Mouse (Mus musculus) embryonic stem cell, embryonic (primary cell): ENCODE results near the gene Ccr5.
"Not testable (repeated sequence)": the region's sequence is repeated elsewhere in the genome, so short reads cannot be mapped to it uniquely, and the experiment has no call there.

Source experiments
- CTCF ChIA-PET, 4 experiments: fragments of 300-600 bp in 2 of 4; fragments of 350-600 bp in 2 of 4; sonication (Branson Sonifier 250); formaldehyde crosslinking; loops; one replicate each; lab custom pipeline; 2022; ENCODE audit warnings: inconsistent platforms in 2 of 4; lab: Charles Lee
- POLR2A ChIA-PET, 4 experiments: fragments of 300-600 bp in 2 of 4; fragments of 350-600 bp in 2 of 4; sonication (Branson Sonifier 250); formaldehyde crosslinking; loops; one replicate each; lab custom pipeline; 2022; ENCODE audit warnings: antibody characterized with exemption in 4 of 4, inconsistent platforms in 1 of 4; lab: Charles Lee

Gene Ccr5

DNA sequence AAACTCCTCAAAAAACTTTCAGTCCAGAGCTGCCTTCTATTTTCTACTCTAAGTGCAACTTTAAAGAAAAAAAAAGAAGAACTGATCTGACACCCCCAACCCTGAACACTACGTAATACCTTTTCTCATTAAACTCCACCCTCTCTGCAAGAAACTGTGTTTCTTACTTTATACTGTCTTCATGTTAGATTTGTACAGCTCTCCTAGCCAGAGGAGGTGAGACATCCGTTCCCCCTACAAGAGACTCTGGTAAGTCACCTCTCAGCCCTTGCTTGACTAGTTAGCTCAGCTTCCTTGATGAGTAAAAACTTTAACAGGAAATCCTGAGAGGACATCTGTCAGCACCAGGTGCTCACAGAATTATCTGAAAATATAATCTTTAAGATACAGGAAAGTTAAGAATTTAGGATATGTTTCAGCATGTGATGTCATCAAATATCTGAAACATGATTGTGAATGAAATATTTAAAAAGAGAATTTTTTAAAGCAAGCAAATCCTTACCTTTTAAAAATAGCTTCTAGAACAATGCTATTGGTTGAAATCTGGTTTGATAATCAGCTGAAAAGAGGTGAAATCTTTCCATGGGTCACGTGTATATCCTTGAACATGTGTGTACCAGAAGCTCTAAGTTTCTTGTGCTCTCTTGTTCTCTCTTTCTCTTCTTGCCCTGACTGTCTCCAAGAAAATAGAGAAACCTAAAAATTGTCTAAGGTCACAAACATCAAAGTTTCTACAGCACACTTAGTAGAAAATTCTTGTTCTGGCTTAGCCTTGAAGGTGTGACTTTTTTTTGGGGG, at the start of gene Ccr5:
Ccr5 (plus strand) TSS at position 157 of the 798 bp plus-strand sequence.
- ChIA-PET POLR2A (no interaction called here), CTCF (no interaction called here)

DNA sequence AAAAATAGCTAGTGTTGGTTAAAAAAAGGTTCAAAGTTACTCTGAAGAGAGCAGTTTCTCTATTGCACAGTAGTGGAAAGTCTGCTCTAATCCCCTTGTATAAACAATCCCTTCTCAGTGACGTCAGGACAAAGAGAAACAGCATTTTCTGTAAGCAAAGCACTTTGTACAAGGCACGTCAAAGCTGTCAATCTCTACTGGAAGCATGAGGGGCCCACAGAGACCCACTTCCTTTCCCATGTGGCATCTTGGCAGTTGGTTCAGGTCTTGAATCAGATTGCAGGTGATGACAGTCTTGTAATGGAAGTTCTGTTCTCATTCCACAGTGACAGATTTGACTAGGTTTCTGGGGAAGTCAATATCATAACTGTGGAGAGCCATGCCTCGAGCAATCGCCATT, 41.5 kb upstream of the Ccr5 start:
- ChIA-PET CTCF (no interaction called here), POLR2A (interaction anchor here in 1 of 4 experiments (1.2 kb wide), 2 partner anchors 11 to 49 kb away, joined by 3 read pairs; no protein-coding TSS in a partner anchor)

DNA sequence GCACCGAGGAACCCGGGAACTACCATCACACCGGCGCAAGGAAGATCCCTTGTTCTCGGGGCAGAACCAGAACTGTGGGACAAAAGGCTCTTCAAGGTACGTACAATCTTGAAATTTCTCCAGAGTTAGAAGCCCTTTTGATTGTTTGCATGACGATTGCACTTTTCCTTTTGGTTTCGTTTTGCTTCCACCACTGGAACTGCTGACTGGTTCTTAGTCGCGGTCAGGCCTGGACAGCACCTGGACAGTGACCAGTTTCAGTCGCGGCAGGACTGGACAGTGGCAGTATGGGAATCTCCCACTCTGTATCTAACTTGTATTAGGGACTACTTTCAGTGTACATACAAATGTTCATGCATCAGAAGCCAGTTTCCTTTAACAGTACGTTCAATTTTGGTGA, 40.9 kb upstream of the Ccr5 start:
- CTCF ChIA-PET = not testable (repeated sequence)
- POLR2A ChIA-PET = interaction anchor here in 1 of 4 experiments (1.2 kb wide), 1 partner anchor 11 kb away, joined by 3 read pairs; no protein-coding TSS in a partner anchor

DNA sequence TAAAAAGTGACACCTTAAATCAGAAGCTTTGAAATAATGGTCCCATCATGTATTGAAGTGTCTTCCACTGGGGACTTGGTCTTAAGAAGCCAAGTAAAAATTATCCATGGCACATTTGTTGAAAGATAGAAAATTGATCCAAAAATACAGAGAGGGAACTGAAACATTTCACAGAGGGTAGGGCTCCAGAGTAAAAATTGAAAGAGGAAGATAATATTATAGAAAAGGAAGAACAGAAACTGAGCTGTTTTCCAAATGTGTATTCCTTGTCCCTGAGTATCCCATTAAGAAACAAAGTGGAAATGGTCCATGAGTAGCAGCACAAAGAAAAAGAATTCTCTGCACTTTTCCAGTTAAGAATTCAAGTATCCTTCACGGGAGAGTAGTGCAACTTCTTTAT, 30.9 kb upstream of the Ccr5 start:
- POLR2A ChIA-PET = interaction anchor here in 1 of 4 experiments (0.7 kb wide), 1 partner anchor 863 kb away, joined by 3 read pairs; no protein-coding TSS in a partner anchor
- CTCF ChIA-PET = no interaction called here

DNA sequence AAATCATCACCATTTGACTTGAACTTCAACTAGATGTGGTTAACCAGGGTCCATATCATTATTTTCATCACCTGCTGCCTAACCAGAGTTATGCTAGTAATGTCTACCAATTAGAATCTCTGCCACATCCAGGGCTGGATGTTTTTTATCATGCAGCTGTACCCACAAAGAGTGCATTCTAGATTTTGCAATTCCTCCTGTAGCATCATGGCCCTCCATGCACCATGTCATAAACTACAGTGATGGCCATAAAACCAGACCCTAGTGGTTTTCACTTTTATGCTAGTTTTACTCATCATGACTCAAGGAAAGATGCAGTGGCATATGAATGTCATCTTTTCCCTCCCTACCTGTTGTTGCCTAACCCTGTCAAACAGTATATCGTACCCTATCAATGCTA, 22.2 kb upstream of the Ccr5 start:
- ChIA-PET CTCF (no interaction called here), POLR2A (no interaction called here)

DNA sequence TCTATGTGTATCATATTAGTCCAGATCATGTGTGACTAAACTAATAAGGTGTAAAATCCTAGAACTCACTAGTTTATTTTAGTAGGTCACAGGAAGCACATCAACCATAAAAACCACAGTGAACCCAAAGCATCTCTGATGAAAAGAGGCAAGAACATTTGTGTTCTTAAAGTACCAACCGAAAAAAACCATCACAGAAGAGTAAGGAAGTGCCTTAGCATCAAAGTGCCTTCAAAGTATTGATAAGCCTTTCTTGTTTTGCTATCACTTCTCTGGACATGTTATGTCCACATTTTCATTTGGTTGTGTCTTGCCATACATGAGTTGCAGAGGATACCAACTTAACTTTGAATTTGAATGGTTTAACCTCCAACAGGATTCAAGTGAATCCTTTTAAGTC, 21.0 kb upstream of the Ccr5 start:
- ChIA-PET CTCF (no interaction called here), POLR2A (no interaction called here)

DNA sequence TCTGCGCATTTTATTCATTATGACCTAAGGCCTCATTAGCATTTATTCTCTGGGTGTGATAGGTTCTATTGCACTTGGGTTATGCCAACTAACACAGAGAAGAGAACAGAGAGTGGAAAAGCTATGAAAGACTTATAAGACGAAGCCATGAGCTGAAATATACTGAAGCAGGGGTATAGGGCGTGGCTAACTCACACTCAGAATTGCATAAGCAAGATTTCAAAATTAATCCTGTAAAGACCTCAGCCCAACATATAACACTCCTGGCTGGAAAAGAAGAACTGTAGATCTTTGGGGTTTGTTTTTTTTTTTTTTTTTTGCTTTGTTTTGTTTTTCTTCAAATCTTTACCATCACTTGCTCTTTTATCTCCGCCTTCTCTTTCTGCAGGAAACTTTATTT, 19.6 kb upstream of the Ccr5 start, which contains the start of gene Ccr2:
Ccr2 (plus strand) TSS at position 228 of the 400 bp plus-strand sequence.
- POLR2A ChIA-PET = no interaction called here
- CTCF ChIA-PET = no interaction called here

DNA sequence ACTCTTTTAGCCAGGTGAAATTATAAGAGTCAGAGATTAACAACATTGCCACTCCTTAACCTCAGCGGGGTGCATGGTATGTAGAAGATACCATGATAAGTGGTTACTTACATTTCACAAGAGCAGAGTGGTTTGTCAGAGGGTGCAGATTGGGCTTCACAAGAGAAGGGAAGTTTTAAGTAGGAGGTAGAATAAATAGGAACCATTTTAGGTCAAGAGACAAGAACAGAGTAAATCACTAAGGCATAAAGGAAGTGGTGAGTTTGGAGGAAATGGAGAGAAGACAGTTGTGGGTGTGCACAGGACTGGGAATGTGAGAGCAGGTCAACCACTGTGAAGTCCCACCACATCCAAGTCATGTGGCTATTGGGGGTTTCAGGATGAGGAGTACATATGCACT, 18.1 kb upstream of the Ccr5 start:
- ChIA-PET POLR2A (interaction anchor here in 1 of 4 experiments (0.9 kb wide), 1 partner anchor 251 kb away, joined by 3 read pairs; the partner anchor contains the start of gene Fyco1), CTCF (interaction anchor here in 1 of 4 experiments (0.7 kb wide), 1 partner anchor 15 kb away, joined by 3 read pairs; no protein-coding TSS in a partner anchor)

DNA sequence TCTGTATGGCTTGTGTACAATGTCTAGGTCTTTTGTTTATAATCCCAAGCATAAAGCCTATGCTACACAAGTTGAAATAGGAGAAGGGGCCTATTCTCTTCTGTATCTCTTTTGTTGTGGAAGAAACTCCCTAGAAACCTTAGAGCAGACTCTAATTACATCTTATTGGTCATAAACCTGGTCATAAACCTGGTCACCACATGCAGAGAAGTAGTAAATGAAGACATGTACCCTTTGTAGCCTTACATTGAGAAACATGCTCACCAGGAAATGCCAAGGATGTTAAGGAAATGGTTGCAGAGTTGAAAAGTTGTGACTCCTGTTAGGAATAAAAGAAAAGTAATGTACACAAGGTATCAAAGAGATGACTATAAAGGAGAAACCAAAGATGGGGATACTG, 16.1 kb upstream of the Ccr5 start:
- ChIA-PET CTCF (no interaction called here), POLR2A (no interaction called here)

DNA sequence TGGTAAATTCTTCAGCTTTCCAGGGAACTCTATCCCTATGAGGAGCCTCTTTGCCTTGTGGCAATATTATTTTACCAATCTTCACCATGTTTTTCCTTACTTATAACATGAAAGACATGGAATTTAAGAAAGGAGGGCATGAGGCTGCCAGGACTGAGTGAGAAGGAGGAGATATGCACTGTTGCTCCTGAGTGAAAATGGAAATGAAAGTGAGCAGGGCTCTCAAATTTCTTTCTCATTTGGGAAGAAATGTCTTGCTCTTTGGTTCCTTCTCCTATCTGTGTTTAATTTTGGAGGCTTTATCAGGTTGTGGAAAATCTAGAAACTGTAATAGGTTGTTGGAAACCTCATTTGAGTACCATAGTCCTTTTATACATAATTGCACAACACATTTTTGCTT, 14.1 kb upstream of the Ccr5 start:
- POLR2A ChIA-PET = no interaction called here
- CTCF ChIA-PET = no interaction called here

DNA sequence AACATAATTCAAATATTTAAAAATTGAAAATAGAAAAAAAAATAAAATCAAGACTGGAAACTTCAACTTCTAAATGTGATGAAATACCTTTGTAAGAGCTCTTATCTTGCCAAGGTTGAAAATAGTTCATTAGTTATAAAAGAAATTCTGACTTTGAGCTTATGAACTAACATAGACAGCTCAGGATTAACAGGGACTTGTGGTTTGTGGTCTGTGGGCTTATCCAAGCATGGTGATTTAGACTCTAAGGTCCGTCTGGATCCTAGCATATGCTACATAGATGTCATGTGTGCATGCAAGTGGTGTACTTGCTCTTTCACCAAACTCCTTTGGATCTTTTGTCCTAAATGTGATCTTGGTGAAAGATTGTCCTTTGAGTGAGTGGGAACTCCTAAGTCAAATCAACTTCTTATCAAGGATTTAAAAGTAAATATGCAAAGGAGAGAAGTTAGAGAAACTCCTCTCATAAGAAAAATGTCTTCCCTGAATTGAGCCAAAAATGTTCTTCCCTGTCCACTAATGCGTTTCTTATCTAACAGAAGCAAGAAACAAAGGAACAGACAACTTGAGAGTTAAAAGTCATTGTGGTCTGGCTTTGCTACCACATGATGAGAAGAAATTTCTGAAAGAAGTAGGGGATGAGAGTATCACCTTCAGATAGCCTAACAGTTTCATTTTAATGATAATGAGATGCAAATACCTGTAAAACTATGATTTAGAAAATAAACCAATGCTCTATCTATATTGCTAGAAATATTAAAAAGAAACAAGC, 12.8 kb upstream of the Ccr5 start:
- ChIA-PET CTCF (no interaction called here), POLR2A (no interaction called here)

DNA sequence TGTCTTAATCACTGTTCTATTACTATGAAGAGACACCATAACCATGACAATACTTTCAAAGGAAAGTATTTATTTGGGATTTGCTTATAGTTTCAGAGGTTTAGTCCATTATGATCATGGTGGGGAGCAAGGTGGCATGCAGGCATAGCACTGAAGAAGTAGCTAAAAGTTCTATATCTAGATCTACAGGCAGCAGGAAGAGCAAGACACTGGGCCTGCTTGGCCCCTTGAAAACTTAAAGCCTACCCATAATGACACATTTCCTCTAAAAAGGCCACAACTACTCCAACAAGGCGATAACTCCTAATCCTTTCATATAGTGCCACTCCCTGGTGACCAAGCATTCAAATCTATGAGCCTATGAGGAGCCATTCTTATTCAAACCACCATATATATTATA, 9.3 kb upstream of the Ccr5 start:
- ChIA-PET POLR2A (no interaction called here), CTCF (no interaction called here)

DNA sequence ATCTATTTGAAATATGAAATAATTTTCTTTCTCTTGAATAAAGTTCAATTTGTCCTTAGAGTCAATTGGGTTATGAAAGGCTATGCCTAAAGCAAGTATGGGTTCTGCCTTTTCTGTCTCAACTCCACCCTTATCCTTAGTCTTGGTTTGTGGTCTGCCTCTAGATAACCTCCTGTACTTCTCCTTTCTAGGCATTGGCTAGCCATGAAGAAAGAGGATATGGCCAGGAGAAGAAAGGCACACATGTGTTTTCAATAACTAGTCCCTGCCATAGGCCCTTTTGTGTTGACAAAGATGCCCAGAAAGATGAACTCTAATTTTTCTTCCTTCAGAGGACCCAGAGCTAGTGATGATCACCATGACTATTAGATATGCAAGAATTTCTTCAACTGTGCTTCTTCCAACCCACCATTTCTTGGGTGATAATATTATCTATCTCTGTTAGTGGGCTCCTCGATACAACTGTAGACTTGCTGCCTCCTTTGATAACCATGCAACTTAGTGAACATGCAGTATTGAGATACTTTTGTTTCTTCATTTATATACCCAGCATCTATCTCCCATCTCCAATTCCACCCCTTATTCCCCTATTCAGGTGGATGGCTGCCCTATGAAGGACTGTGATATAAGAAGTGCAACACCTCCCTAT, 8.6 kb upstream of the Ccr5 start:
- ChIA-PET CTCF (no interaction called here), POLR2A (no interaction called here)

DNA sequence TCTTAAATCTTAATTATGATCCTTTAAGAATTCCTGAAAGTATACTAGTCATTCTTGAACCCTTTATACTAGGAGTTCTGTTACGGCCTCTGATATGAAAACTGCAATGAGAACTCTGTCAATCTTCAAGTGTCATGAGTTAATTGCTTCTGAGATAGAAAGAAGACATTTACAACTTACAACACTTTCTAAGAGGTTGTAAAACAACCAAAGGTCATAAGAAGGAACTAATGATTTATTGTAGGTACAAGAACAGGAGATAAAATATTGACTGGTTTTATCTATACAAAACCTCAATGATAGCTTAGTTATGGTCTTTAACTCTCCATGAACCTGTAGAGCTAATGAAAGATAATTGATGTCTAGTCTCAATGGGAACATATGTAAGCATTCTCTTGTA, 7.6 kb upstream of the Ccr5 start:
- POLR2A ChIA-PET = interaction anchor here in 1 of 4 experiments (0.7 kb wide), 1 partner anchor 49 kb away, joined by 3 read pairs; no protein-coding TSS in a partner anchor
- CTCF ChIA-PET = interaction anchor here in 1 of 4 experiments (1.0 kb wide), 1 partner anchor 14 kb away, joined by 3 read pairs; no protein-coding TSS in a partner anchor

DNA sequence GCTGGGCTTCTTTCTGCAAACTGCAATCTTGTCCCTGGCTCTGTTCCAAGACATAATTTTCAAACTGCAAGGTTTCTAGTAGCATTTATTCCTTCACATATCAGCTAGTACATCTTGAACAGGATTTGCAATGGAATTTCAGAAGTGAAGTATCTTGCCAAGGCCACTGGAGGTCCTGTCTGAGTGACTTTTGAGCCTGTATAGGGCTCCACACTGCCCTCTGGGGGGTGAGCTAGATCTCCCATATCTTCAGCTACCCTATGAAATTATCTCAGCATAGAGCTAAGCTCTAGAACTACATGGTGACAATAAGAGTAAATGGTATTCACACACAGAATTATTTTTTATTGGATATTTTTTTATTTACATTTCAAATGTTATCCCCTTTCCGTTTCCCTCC, 2.9 kb upstream of the Ccr5 start:
- POLR2A ChIA-PET = interaction anchor here in 1 of 4 experiments (0.8 kb wide), 1 partner anchor 191 kb away, joined by 4 read pairs; no protein-coding TSS in a partner anchor
- CTCF ChIA-PET = interaction anchor here in 3 of 4 experiments (0.6 to 2.1 kb wide), 11 partner anchors 10 to 192 kb away, joined by 3 to 14 read pairs (median 3); no protein-coding TSS in a partner anchor

DNA sequence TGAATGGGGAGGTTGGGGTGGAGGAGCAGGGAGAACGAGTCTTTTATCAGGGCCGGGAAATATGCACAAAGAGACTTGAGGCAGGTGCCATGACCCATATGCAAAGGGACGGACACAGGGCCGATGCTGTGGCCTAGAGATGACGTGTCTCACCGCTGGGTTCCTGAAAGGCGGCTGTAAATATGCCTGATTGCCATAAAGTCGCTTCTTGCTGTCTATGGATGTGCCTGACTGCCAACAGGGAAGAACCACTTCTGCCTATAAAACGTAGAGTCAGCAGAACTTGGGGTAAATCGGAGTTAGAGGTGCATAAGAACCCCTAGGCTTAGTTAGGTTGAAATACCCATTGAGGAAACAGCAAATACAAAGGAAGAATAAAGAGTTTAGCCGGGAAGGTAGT, 4.2 kb downstream of the Ccr5 start:
- POLR2A ChIA-PET = no interaction called here
- CTCF ChIA-PET = no interaction called here

DNA sequence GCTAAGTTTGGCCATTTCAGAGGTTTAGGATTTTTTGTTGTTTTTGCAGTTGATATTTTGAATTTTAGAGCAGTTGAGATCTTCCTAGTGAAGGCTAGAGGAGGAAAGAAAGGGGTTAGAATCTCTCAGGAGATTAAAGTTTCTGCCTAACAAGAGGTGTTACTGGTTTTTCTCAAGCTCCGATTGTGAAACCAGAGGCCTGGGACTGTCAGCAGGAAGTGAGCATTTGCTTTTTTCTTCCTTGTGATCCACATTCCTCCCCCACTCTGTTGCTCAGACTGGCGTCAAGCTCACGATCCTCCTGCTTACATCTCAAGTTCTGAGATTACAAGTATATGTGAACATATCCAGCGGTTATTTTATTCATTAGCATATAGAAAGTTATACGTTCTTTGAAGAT, 5.0 kb downstream of the Ccr5 start:
- CTCF ChIA-PET = no interaction called here

DNA sequence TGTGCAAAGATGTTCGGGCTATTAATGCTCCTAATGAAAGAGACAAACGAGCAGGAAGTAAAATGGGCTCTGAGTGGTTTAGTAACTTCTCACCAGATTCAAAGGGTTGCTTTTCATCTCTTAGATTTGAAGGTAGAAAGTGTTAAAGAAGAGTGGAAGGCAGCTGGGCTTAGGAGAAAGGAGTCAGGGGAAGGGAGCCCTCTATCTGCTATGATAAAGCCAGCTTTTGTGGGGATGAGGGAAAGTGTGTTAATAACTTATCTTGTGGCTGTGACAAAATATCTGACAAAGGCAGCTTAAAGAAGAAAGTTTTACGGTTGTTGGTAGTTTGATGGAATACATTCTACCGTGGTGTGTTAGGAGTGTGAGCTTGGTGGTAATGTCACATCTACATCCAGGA, 6.1 kb downstream of the Ccr5 start:
- CTCF ChIA-PET = interaction anchor here in 2 of 4 experiments (0.8 to 3.5 kb wide), 4 partner anchors 9 to 201 kb away, joined by 3 to 14 read pairs (median 7); no protein-coding TSS in a partner anchor

More for the DNA sequence above, 5.0 kb downstream of the Ccr5 start:
- POLR2A ChIA-PET = no interaction called here

DNA sequence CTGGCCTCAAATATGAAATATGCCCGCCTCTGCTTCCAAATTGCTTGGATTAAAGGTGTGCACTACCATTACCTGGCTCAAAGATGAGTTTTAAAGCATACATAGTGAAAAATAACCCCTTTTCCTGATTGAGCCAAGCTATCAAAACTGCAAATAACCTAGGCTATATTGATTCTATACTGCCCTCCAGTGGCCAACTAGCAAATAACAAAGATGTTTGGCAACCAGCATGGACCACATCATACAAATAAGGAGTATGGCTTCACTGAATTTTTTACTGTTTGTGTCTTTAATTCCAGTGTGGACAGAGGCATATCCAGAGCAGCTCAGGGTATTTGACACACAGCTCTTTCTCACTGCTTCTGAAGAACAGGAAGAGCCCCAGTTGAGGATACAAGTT, 7.0 kb downstream of the Ccr5 start:
- ChIA-PET POLR2A (interaction anchor here (0.5 to 1.4 kb wide), 4 partner anchors 42 to 201 kb away, joined by 3 to 4 read pairs (median 3); no protein-coding TSS in a partner anchor), CTCF (interaction anchor here in 3 of 4 experiments (0.6 to 3.5 kb wide), 13 partner anchors 9 to 347 kb away, joined by 3 to 14 read pairs (median 3); no protein-coding TSS in a partner anchor)

More for the DNA sequence above, 6.1 kb downstream of the Ccr5 start:
- POLR2A ChIA-PET = interaction anchor here in 1 of 4 experiments (1.4 kb wide), 1 partner anchor 145 kb away, joined by 4 read pairs; no protein-coding TSS in a partner anchor
